Mouse (Mus musculus): ENCODE measurements around the gene Tctn3. TPM values are rescaled to one million over a fixed set of nuclear protein-coding genes. Genes with fewer than 3 reads are reported as not detected.
A peak's percentile ranks its signal among the peaks of the same experiment; 100 is the strongest.
"Not testable (repeated sequence)": the region's sequence is repeated elsewhere in the genome, so short reads cannot be mapped to it uniquely, and the experiment has no call there.

The Tctn3 gene
- total and polyA plus RNA-seq, 2 experiments from 2014 or later, result 14.4 to 32.9 TPM

GRCm38 (mm10) chr19:40605189-40605588 lies 6.8 kb downstream of the Tctn3 start:
- 97% methylated on average over 9 of the region's 9 CpGs for WGBS
- H3K27ac ChIP-seq, result no peak overlapping the region

GRCm38 (mm10) chr19:40601870-40602269 lies 10.2 kb downstream of the Tctn3 start:
- Histone ChIP-seq H3K36me3 (ENCODE audit: insufficient read depth, low read length) (peaks cover 25% of the 10 kb centered on the region), H3K27me3 (ENCODE audit: insufficient read depth, low read length) (no peaks in the 10 kb centered on the region), H3K4me3 (ENCODE audit: low read length) (no peak overlapping the region), H3K27ac (no peak overlapping the region), H3K4me1 (ENCODE audit: insufficient read depth, low read length) (no peaks in the 10 kb centered on the region), H3K9ac (replicated peaks; ENCODE audit: low read length) (no peak overlapping the region), H3K4me2 (ENCODE audit: low read depth, low read length) (no peak overlapping the region), H3K9me3 (ENCODE audit: low read length) (no peaks in the 10 kb centered on the region)
- ATAC-seq (no peak), DNase-seq (ENCODE audit: low spot score) (no peak)
- 95% methylated on average over 3 of the region's 3 CpGs for WGBS
- no peak for TF ChIP-seq CTCF (IDR thresholded peaks at IDR 0.05; ENCODE audit: low read depth)

More at GRCm38 (mm10) chr19:40605189-40605588, 6.8 kb downstream of the Tctn3 start:
- no peak for TF ChIP-seq CTCF (IDR thresholded peaks at IDR 0.05; ENCODE audit: low read depth)
- Histone ChIP-seq H3K36me3 (ENCODE audit: insufficient read depth, low read length) (peaks cover 47% of the 10 kb centered on the region), H3K9ac (replicated peaks; ENCODE audit: low read length) (no peak overlapping the region), H3K9me3 (ENCODE audit: low read length) (no peaks in the 10 kb centered on the region), H3K4me3 (ENCODE audit: low read length) (no peak overlapping the region), H3K4me2 (ENCODE audit: low read depth, low read length) (no peak overlapping the region), H3K4me1 (ENCODE audit: insufficient read depth, low read length) (no peaks in the 10 kb centered on the region), H3K27me3 (ENCODE audit: insufficient read depth, low read length) (no peaks in the 10 kb centered on the region)
- ATAC-seq, result no peak
- DNase-seq (ENCODE audit: low spot score), result no peak

GRCm38 (mm10) chr19:40600846-40601245 lies 11.2 kb downstream of the Tctn3 start:
- H3K4me3 ChIP-seq (ENCODE audit: low read length); DNase-seq (ENCODE audit: low spot score); H3K9ac ChIP-seq (replicated peaks; ENCODE audit: low read length); ATAC-seq; H3K27ac ChIP-seq; H3K4me1 ChIP-seq (ENCODE audit: insufficient read depth, low read length); H3K9me3 ChIP-seq (ENCODE audit: low read length); H3K27me3 ChIP-seq (ENCODE audit: insufficient read depth, low read length); H3K4me2 ChIP-seq (ENCODE audit: low read depth, low read length): not testable (repeated sequence)
- H3K36me3 ChIP-seq (ENCODE audit: insufficient read depth, low read length), result peaks cover 21% of the 10 kb centered on the region
- 93% methylated on average over 5 of the region's 5 CpGs for WGBS

- Histone ChIP-seq H3K36me3 (ENCODE audit: insufficient read depth, low read length) (peaks cover 6% of the 10 kb centered on the region; the same call in 1 of the 2 replicates), H3K9ac (replicated peaks; ENCODE audit: low read length) (no peak overlapping the region), H3K27me3 (ENCODE audit: insufficient read depth, low read length) (no peaks in the 10 kb centered on the region), H3K27ac (no peak overlapping the region), H3K4me2 (ENCODE audit: low read depth, low read length) (no peak overlapping the region), H3K4me3 (ENCODE audit: low read length) (no peak overlapping the region), H3K4me1 (ENCODE audit: insufficient read depth, low read length) (no peaks in the 10 kb centered on the region), H3K9me3 (ENCODE audit: low read length) (no peaks in the 10 kb centered on the region)
- 72% methylated on average over 8 of the region's 8 CpGs for WGBS
- no peak for TF ChIP-seq CTCF (IDR thresholded peaks at IDR 0.05; ENCODE audit: low read depth)
- ATAC-seq (no peak), DNase-seq (ENCODE audit: low spot score) (no peak)
Observed at GRCm38 (mm10) chr19:40595831-40596230, 16.2 kb downstream of the Tctn3 start.

DNA sequence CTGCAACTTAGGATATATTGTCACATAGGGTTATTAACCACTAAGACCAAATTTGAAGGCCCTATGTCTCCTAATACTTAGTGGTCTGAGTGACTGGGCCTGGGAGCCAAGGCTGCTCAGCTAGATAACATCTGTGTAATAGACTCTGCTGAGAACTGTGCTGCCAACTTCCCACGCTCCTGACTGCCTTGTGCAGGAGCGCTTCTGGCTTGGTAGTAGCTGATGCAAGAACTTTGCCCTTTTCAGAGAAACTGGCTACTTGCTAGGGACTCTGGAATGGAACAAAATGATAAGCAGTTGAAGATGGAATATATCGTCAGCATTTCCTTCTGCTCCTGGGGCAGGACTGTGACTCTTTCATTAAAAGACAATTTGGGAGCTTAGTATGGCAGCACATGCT lies 16.8 kb downstream of the Tctn3 start:
- DNase-seq (ENCODE audit: low spot score) (no peak), ATAC-seq (no peak)
- H3K4me1 ChIP-seq (ENCODE audit: insufficient read depth, low read length), result no peaks in the 10 kb centered on the region

DNA sequence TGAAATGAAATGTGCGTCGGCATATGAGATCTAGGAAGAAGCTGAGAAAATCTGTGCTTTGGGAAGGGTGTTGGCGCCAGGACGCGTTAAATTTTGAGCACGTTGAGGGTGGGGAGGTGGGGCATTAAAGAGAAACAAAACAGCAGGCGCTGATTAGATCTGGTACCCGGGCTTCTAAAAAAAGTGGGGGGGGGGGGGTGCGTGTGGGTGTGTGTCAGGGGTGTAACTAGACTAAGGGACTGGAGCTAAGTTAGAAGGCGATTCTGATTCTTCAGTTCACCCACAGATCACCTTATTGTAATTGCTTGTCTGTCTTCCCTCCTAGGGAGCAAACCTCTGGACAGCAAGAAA lies 22.5 kb downstream of the Tctn3 start:
- DNase-seq (ENCODE audit: low spot score), result no peak
- no peak for ATAC-seq
- Histone ChIP-seq H3K4me2 (ENCODE audit: low read depth, low read length) (peak overlapping the region; percentile 92), H3K4me1 (ENCODE audit: insufficient read depth, low read length) (peaks cover 8% of the 10 kb centered on the region), H3K9ac (replicated peaks; ENCODE audit: low read length) (0 out of 2 replicates have a peak overlapping the region, but pooled peaks have one; percentile 13), H3K36me3 (ENCODE audit: insufficient read depth, low read length) (no peaks in the 10 kb centered on the region), H3K4me3 (ENCODE audit: low read length) (peak overlapping the region; percentile 76), H3K27me3 (ENCODE audit: insufficient read depth, low read length) (no peaks in the 10 kb centered on the region), H3K27ac (peak overlapping the region; percentile 60; the same call in 1 of the 2 replicates), H3K9me3 (ENCODE audit: low read length) (no peaks in the 10 kb centered on the region)
- 1% methylated on average over 10 of the region's 10 CpGs for WGBS
- no peak for TF ChIP-seq CTCF (IDR thresholded peaks at IDR 0.05; ENCODE audit: low read depth)

More for the DNA sequence above, 16.8 kb downstream of the Tctn3 start:
- no peak for TF ChIP-seq CTCF (IDR thresholded peaks at IDR 0.05; ENCODE audit: low read depth)
- H3K36me3 ChIP-seq (ENCODE audit: insufficient read depth, low read length), result peaks cover 6% of the 10 kb centered on the region; the same call in 1 of the 2 replicates
- no peak overlapping the region for H3K27ac ChIP-seq
- no peak overlapping the region for H3K9ac ChIP-seq (replicated peaks; ENCODE audit: low read length)
- no peak overlapping the region for H3K4me3 ChIP-seq (ENCODE audit: low read length)
- H3K27me3 ChIP-seq (ENCODE audit: insufficient read depth, low read length), result no peaks in the 10 kb centered on the region
- 89% methylated on average over 3 of the region's 3 CpGs for WGBS
- H3K4me2 ChIP-seq (ENCODE audit: low read depth, low read length), result no peak overlapping the region
- H3K9me3 ChIP-seq (ENCODE audit: low read length), result no peaks in the 10 kb centered on the region

DNA sequence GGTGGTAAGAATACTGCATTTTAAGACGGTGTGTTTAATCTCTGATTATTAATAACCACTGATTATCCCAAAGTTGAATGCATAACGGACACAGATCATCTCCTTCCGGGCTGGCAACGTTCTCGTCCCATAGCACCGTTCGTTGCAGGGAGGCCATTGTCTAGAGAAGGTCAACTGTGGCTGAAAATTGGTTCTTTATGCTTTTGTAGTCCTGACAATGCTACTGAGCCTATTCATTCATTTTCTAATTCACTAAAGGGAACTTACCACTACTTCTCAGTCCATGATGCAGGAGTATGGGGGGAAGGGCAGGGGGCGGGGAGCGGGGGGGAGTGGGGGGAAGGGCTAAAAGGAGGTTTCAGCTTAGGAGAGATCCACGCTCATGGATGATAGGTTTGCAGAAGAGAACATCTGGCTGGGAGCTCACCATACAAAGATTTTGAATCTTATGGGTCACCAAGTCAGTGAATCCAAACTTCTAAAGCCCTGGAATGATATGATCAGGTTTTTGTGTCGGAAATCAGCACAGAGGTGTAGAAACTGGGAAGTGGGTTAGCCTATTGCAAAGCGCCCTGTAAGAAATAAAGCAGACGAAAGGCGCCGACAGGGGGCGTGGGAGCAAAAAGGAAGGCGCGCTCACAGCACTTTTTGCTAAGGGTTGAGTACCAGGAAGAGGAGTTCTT lies 23.0 kb downstream of the Tctn3 start:
- ATAC-seq (peak; percentile 75), DNase-seq (ENCODE audit: low spot score) (peak; percentile 95)
- H3K36me3 ChIP-seq (ENCODE audit: insufficient read depth, low read length), result no peaks in the 10 kb centered on the region; the same call in 1 of the 2 replicates
- H3K27ac ChIP-seq, result peak overlapping the region; percentile 60; the same call in 1 of the 2 replicates
- H3K4me3 ChIP-seq (ENCODE audit: low read length), result peak overlapping the region; percentile 76
- WGBS, result under 1% methylated on average over 18 of the region's 18 CpGs
- H3K4me2 ChIP-seq (ENCODE audit: low read depth, low read length), result peak overlapping the region; percentile 92
- H3K9ac ChIP-seq (replicated peaks; ENCODE audit: low read length), result peak overlapping the region; percentile 65; the same call in 1 of the 2 replicates
- H3K9me3 ChIP-seq (ENCODE audit: low read length), result no peaks in the 10 kb centered on the region
- peak; percentile 83 for TF ChIP-seq CTCF (IDR thresholded peaks at IDR 0.05; ENCODE audit: low read depth)
- H3K27me3 ChIP-seq (ENCODE audit: insufficient read depth, low read length), result no peaks in the 10 kb centered on the region
- H3K4me1 ChIP-seq (ENCODE audit: insufficient read depth, low read length), result peaks cover 8% of the 10 kb centered on the region

All from hindbrain, postnatal 0 days (tissue).